ENCODE assay signal across 24 mouse cellular contexts in the genomic region with DNA sequence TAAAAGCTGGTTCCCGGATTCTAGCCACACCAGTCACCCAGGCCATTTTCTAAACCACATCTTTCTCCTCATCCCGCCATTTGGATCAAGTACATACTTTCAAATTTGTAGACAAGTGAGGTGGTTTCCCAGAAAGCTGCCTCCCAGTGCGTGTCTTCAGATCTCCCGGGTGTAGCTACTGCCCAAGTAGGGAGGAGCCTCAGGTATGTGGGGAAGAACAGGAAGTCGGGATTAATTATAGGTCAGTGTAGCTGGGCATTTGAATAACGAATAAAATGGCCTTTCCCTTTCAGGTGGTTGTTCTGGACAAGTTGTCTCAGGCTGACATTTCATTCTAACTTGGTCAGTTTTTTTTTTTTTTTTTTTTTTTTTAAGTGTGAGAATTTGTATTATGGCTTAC.
DNase-seq lines count a peak whose midpoint lies in the region; ATAC-seq and TF ChIP-seq lines count a peak whose summit lies in the region.
"Had no signal": no experiment of that assay in that cellular context is flagged by ENCODE, and none has a peak within 500 bp of the region (broad histone marks: within the 10 kb centered on the region; RNA-seq: fewer than 3 reads in every experiment).

No protein-coding gene starts in this region.

- no peaks in the 10 kb centered on the region for H3K36me3 ChIP-seq in intestine, embryonic 15.5 days
- no peaks in the 10 kb centered on the region for H3K36me3 ChIP-seq in limb, embryonic 10.5 days
- no peaks in the 10 kb centered on the region for H3K36me3 ChIP-seq in stomach, postnatal 0 days (ENCODE audit: control insufficient read depth, insufficient read depth, low read length)
- H3K36me3 ChIP-seq: heart, embryonic 15.5 days; hindbrain, embryonic 15.5 days had no signal

- peak; percentile 77 for ATAC-seq in intestine, embryonic 15.5 days
- ATAC-seq in stomach, postnatal 0 days (ENCODE audit: low FRiP score, low TSS enrichment), result peak; percentile 74
- ATAC-seq: activated CD4-positive, CD25-positive, alpha-beta regulatory T cell, adult 4 months; forebrain, embryonic 14.5 days; forebrain, postnatal 0 days had no signal

- no peak overlapping the region for H3K4me3 ChIP-seq in intestine, embryonic 15.5 days (replicated peaks)
- no peak overlapping the region for H3K4me3 ChIP-seq in limb, embryonic 10.5 days
- H3K4me3 ChIP-seq in stomach, postnatal 0 days (ENCODE audit: low read depth, low read length), result no peak overlapping the region
- H3K4me3 ChIP-seq: forebrain, embryonic 10.5 days; gastrocnemius, adult 2 months; heart, embryonic 10.5 days; heart, embryonic 15.5 days; hindbrain, embryonic 12.5 days; hindbrain, embryonic 15.5 days had no signal

- H3K4me1 ChIP-seq in intestine, embryonic 15.5 days (replicated peaks), result no peaks in the 10 kb centered on the region; the same call in 1 of the 2 replicates
- H3K4me1 ChIP-seq in limb, embryonic 10.5 days, result 0 out of 2 replicates have a peak, but pooled peaks cover 2% of the 10 kb centered on the region
- H3K4me1 ChIP-seq in stomach, postnatal 0 days (replicated peaks; ENCODE audit: control insufficient read depth, insufficient read depth), result no peaks in the 10 kb centered on the region
- H3K4me1 ChIP-seq: hindbrain, embryonic 15.5 days had no signal

- intact Hi-C loops in heart, postnatal 25 days (cut with DNase I), result no loop called here

- no peak for TF ChIP-seq CTCF in stomach, postnatal 0 days (IDR thresholded peaks at IDR 0.05; ENCODE audit: low read depth)

- no peak overlapping the region for H3K27ac ChIP-seq in intestine, embryonic 15.5 days
- H3K27ac ChIP-seq in limb, embryonic 10.5 days, result no peak overlapping the region
- H3K27ac ChIP-seq in stomach, postnatal 0 days (replicated peaks), result no peak overlapping the region
- H3K27ac ChIP-seq: forebrain, embryonic 10.5 days; gastrocnemius, adult 2 months; heart, embryonic 10.5 days; hindbrain, embryonic 12.5 days; hindbrain, embryonic 15.5 days had no signal

- H3K9me3 ChIP-seq in intestine, embryonic 15.5 days, result no peaks in the 10 kb centered on the region
- no peaks in the 10 kb centered on the region for H3K9me3 ChIP-seq in limb, embryonic 10.5 days (replicated peaks)
- H3K9me3 ChIP-seq in stomach, postnatal 0 days (ENCODE audit: control insufficient read depth, low read length), result no peaks in the 10 kb centered on the region
- H3K9me3 ChIP-seq: forebrain, embryonic 10.5 days; heart, embryonic 10.5 days; heart, embryonic 15.5 days; hindbrain, embryonic 12.5 days; hindbrain, embryonic 15.5 days had no signal

- WGBS in intestine, embryonic 15.5 days, result 59% methylated on average over 6 of the region's 6 CpGs
- 75% methylated on average over 6 of the region's 6 CpGs for WGBS in limb, embryonic 10.5 days
- WGBS in stomach, postnatal 0 days, result 63% methylated on average over 6 of the region's 6 CpGs

- TF ChIP-seq EP300 in stomach, postnatal 0 days (optimal IDR thresholded peaks at IDR 0.05), result no peak

- H3K9ac ChIP-seq in intestine, embryonic 15.5 days, result no peak overlapping the region
- no peak overlapping the region for H3K9ac ChIP-seq in stomach, postnatal 0 days (ENCODE audit: low read length)
- H3K9ac ChIP-seq: forebrain, postnatal 0 days; heart, embryonic 15.5 days; hindbrain, embryonic 12.5 days; hindbrain, embryonic 15.5 days had no signal

- no peak overlapping the region for H3K4me2 ChIP-seq in intestine, embryonic 15.5 days (replicated peaks)
- H3K4me2 ChIP-seq in stomach, postnatal 0 days (replicated peaks; ENCODE audit: low read depth), result no peak overlapping the region
- H3K4me2 ChIP-seq: heart, embryonic 15.5 days; hindbrain, embryonic 12.5 days; hindbrain, embryonic 15.5 days had no signal

- peak; percentile 48 for DNase-seq in heart, adult 11 months
- no peak for DNase-seq in heart, postnatal 25 days (ENCODE audit: low spot score)
- DNase-seq in limb, embryonic 10.5 days (ENCODE audit: low spot score), result peak; percentile 26
- peak; percentile 30 for DNase-seq in stomach, postnatal 0 days (ENCODE audit: low spot score)
- no peak for DNase-seq in adrenal gland, postnatal 4 days (ENCODE audit: low spot score in 2 of 2)
- DNase-seq in urinary bladder, adult 2 months (ENCODE audit: low spot score), result no peak
- DNase-seq: adrenal gland, adult 8-10 months; adrenal gland, postnatal 25 days; cerebellum, adult 18-20 months; cerebellum, adult 9-10 months; cerebellum, postnatal 14 days; forebrain, postnatal 0 days; gastrocnemius, adult 2 months; gastrocnemius, postnatal 14 days; heart, adult 18-20 months; heart, postnatal 14 days had no signal

- no peaks in the 10 kb centered on the region for H3K27me3 ChIP-seq in intestine, embryonic 15.5 days (replicated peaks)
- H3K27me3 ChIP-seq in limb, embryonic 10.5 days (ENCODE audit: low read depth, poor library complexity, severe bottlenecking), result no peaks in the 10 kb centered on the region
- H3K27me3 ChIP-seq in stomach, postnatal 0 days (ENCODE audit: control insufficient read depth, insufficient read depth, low read length), result no peaks in the 10 kb centered on the region
- H3K27me3 ChIP-seq: heart, embryonic 15.5 days; hindbrain, embryonic 12.5 days; hindbrain, embryonic 15.5 days had no signal

Comparison
In these comparisons a context has a peak if more than half of its experiments do, and no peak if none do; other contexts are left out.
1. DNase-seq: peak in heart, adult 11 months (single experiment), limb, embryonic 10.5 days (single experiment) and stomach, postnatal 0 days (single experiment); none in heart, postnatal 25 days (single experiment), adrenal gland, postnatal 4 days (0 of 2) and urinary bladder, adult 2 months (single experiment).